Mouse (Mus musculus): Measurements from ENCODE around the gene Rho.

DNA sequence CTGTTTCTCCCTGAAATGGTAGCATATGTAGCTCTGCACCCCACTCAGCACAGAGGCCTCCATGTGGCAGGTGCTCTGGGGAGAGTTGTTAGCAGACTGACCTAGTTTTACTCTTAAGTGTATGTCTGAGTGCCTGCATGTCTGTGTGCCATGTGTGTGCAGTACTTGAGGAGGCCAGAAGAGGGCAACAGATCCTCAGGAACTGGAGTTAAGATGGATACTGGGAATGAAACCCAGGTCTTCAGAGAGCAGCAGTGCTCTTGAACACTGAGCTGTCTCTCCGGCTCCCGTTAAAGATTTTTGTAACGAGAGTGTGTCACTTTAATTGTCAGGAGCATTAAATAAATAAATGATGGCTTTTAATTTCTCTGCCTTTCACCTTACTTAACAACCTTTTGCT lies 43.3 kb upstream of the Rho start:
- TF ChIP-seq CTCF (conservative IDR thresholded peaks at IDR 0.05; ENCODE audit: insufficient read depth, insufficient read length, low read depth, low read length) (peak; percentile 60), POLR2A (IDR thresholded peaks at IDR 0.05; ENCODE audit: low read depth, low read length) (no peak)
